Mouse (Mus musculus): Measurements from ENCODE around the gene Caps2. TPM values are rescaled to one million over a fixed set of nuclear protein-coding genes. Genes with fewer than 3 reads are reported as not detected.

The Caps2 gene
- polyA plus RNA-seq (2012; rRNA removed): 0.36 and 0.38 TPM in 2 replicates

GRCm38 (mm10) chr10:112163168-112163766 is at the start of gene Caps2:
Gene Caps2, plus strand, starts transcription at chr10:112163621.

DNA sequence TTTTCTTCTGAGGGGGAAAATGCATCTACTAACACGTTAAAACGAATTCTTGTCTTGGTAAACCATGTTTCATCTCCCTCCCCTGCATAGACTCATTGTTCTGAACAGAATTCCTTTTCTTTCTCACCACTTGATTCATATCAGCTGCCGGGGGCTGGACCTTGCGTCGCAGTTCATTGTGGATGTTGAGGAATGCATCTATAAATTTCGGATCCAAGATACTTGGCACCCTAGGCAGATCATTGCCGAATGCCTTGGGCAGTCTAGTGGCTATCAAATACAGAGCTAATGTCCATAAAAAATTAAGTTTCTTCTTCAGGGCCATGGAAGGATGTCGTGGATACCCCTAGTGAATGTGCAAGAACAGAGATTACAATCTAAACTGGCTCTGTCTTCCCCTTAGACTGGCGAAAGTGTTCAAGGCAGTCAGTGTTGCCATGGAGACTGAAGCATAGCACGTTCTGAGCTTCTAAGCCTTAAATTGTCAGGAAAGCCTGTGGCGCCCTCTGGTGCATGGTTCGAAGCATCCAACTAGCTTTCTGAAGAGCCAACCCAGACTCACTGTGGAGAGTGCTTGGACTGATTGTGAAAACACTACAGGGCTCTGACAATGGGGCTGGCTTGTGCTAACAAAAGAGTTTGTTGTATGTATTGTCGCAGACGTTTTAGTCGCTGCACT is 3.4 kb upstream of the Caps2 start, which contains the start of gene Glipr1l3:
Gene Glipr1l3, minus strand, starts transcription at position 446 of the 679 bp plus-strand sequence.

Other genes with a start within 250 kb of the Caps2 start
- gene Krr1, start 191.0 kb upstream of the Caps2 start, polyA plus RNA-seq (2012; rRNA removed): 36.0 and 37.2 TPM in 2 replicates
- 1.3 and 1.7 TPM in 2 replicates for gene Glipr1, start 161.0 kb upstream of the Caps2 start, polyA plus RNA-seq (2012; rRNA removed)
- 0.08 TPM in 1 of 2 replicates, not detected in the other for gene Glipr1l1, start 103.4 kb upstream of the Caps2 start, polyA plus RNA-seq (2012; rRNA removed)
- gene Glipr1l2, start 80.3 kb upstream of the Caps2 start, polyA plus RNA-seq (2012; rRNA removed): not detected in 2 replicates
- gene Glipr1l3, start 3.3 kb upstream of the Caps2 start, polyA plus RNA-seq (2012; rRNA removed): 0.06 and 0.16 TPM in 2 replicates
- 5.3 and 6.2 TPM in 2 replicates for gene Kcnc2, start 107.5 kb downstream of the Caps2 start, polyA plus RNA-seq (2012; rRNA removed)

Measured in central nervous system, embryonic 14 days (tissue).